Mouse (Mus musculus) heart, embryonic 10.5 days (tissue): Measurements from ENCODE around the gene H2afy. TPM values are rescaled to one million over a fixed set of nuclear protein-coding genes. Genes with fewer than 3 reads are reported as not detected.

ENCODE experiments used
- DNase-seq: peaks from one replicate; pipeline ENCODE4 v3.0.0-alpha.2; 2017; ENCODE audit warnings: low spot score
- H3K27ac ChIP-seq: fragments of 300-500 bp; sonication (generic); 2 replicates; pipeline ENCODE4 v1.5.1; 2016; ENCODE audit warnings: mild to moderate bottlenecking
- H3K27me3 ChIP-seq: fragments of 300-500 bp; sonication (generic); 2 replicates; pipeline ENCODE4 v1.6.1; 2016; ENCODE audit warnings: mild to moderate bottlenecking; ENCODE audit not compliant: poor library complexity, insufficient read depth, severe bottlenecking
- H3K36me3 ChIP-seq: fragments of 300-500 bp; sonication (generic); 2 replicates; pipeline ENCODE4 v1.6.1; 2016; ENCODE audit warnings: mild to moderate bottlenecking, moderate library complexity
- H3K4me1 ChIP-seq: fragments of 300-500 bp; sonication (generic); 2 replicates; pipeline ENCODE4 v1.6.1; 2016; ENCODE audit warnings: mild to moderate bottlenecking
- H3K4me3 ChIP-seq: fragments of 300-500 bp; sonication (generic); 2 replicates; pipeline ENCODE4 v1.5.1; 2016; ENCODE audit warnings: mild to moderate bottlenecking, moderate library complexity
- H3K9me3 ChIP-seq: fragments of 300-500 bp; sonication (generic); 2 replicates; pipeline ENCODE4 v1.6.1; 2016; ENCODE audit warnings: mild to moderate bottlenecking, moderate library complexity
- WGBS: fragments of 180-500 bp; shearing (Covaris S2); methylation state at CpG from one replicate; pipeline ENCODE4 v1.1.7; 2016; 5-methylcytosine and 5-hydroxymethylcytosine counted together
- polyA plus RNA-seq: library from polyadenylated mRNA; unstranded; fragments of >200 nt; fragmentation: Nextera tagmentation; extraction: Ambion mirVana; gene quantifications from 2 replicates; pipeline ENCODE4 v1.2.1, GENCODE M21; 2016

Gene H2afy
- polyA plus RNA-seq, 1 experiment from 2014 or later = 287 TPM

- H3K27ac ChIP-seq = no peak overlapping the region
- DNase-seq = no peak
- WGBS = 51% methylated on average over 4 of the region's 4 CpGs
- peaks cover 43% of the 10 kb centered on the region for H3K4me1 ChIP-seq
- H3K36me3 ChIP-seq = peaks cover 60% of the 10 kb centered on the region
- no peak overlapping the region for H3K4me3 ChIP-seq
- no peaks in the 10 kb centered on the region for H3K9me3 ChIP-seq
- H3K27me3 ChIP-seq = no peaks in the 10 kb centered on the region
Measured at GRCm38 (mm10) chr13:56072268-56072607, 63.9 kb downstream of the H2afy start.

GRCm38 (mm10) chr13:56071586-56072267 is 64.4 kb downstream of the H2afy start:
- no peak for DNase-seq
- WGBS = 78% methylated on average over 16 of the region's 16 CpGs
- Histone ChIP-seq H3K4me3 (no peak overlapping the region), H3K27me3 (no peaks in the 10 kb centered on the region), H3K4me1 (peaks cover 43% of the 10 kb centered on the region), H3K9me3 (no peaks in the 10 kb centered on the region), H3K36me3 (peaks cover 55% of the 10 kb centered on the region), H3K27ac (no peak overlapping the region)

GRCm38 (mm10) chr13:56069643-56070042 is 66.5 kb downstream of the H2afy start:
- H3K27me3 ChIP-seq = peaks cover 3% of the 10 kb centered on the region; the same call in 1 of the 2 replicates
- WGBS = 87% methylated on average over 6 of the region's 6 CpGs

GRCm38 (mm10) chr13:56068517-56068916 is 67.6 kb downstream of the H2afy start:
- 78% methylated on average over 4 of the region's 4 CpGs for WGBS
- DNase-seq = no peak
- Histone ChIP-seq H3K27me3 (peaks cover 10% of the 10 kb centered on the region; the same call in 1 of the 2 replicates), H3K9me3 (no peaks in the 10 kb centered on the region), H3K36me3 (peaks cover 24% of the 10 kb centered on the region), H3K27ac (no peak overlapping the region), H3K4me1 (peaks cover 24% of the 10 kb centered on the region; the same call in 1 of the 2 replicates), H3K4me3 (no peak overlapping the region)

More at GRCm38 (mm10) chr13:56069643-56070042, 66.5 kb downstream of the H2afy start:
- H3K9me3 ChIP-seq = no peaks in the 10 kb centered on the region
- DNase-seq = no peak
- no peak overlapping the region for H3K27ac ChIP-seq
- H3K4me3 ChIP-seq = no peak overlapping the region
- peaks cover 34% of the 10 kb centered on the region for H3K36me3 ChIP-seq
- peaks cover 30% of the 10 kb centered on the region; the same call in 1 of the 2 replicates for H3K4me1 ChIP-seq

GRCm38 (mm10) chr13:56066904-56067303 is 69.3 kb downstream of the H2afy start:
- peaks cover 10% of the 10 kb centered on the region; the same call in 1 of the 2 replicates for H3K27me3 ChIP-seq
- H3K9me3 ChIP-seq = no peaks in the 10 kb centered on the region
- DNase-seq = no peak
- H3K4me3 ChIP-seq = no peak overlapping the region
- peaks cover 24% of the 10 kb centered on the region; the same call in 1 of the 2 replicates for H3K4me1 ChIP-seq
- H3K36me3 ChIP-seq = peaks cover 13% of the 10 kb centered on the region
- 88% methylated on average over 2 of the region's 2 CpGs for WGBS
- H3K27ac ChIP-seq = no peak overlapping the region

- Histone ChIP-seq H3K27me3 (peaks cover 10% of the 10 kb centered on the region; the same call in 1 of the 2 replicates), H3K36me3 (peaks cover 7% of the 10 kb centered on the region), H3K4me1 (peaks cover 24% of the 10 kb centered on the region; the same call in 1 of the 2 replicates), H3K27ac (no peak overlapping the region), H3K9me3 (no peaks in the 10 kb centered on the region), H3K4me3 (no peak overlapping the region)
- DNase-seq = no peak
- 81% methylated on average over 21 of the region's 21 CpGs for WGBS
Measured at GRCm38 (mm10) chr13:56066152-56066551, 70.0 kb downstream of the H2afy start.

GRCm38 (mm10) chr13:56057761-56058160 is 78.4 kb downstream of the H2afy start:
- no peak overlapping the region for H3K27ac ChIP-seq
- H3K27me3 ChIP-seq = peaks cover 12% of the 10 kb centered on the region; the same call in 1 of the 2 replicates
- 87% methylated on average over 8 of the region's 8 CpGs for WGBS

GRCm38 (mm10) chr13:56055720-56056119 is 80.4 kb downstream of the H2afy start:
- no peaks in the 10 kb centered on the region for H3K36me3 ChIP-seq
- H3K9me3 ChIP-seq = no peaks in the 10 kb centered on the region
- H3K4me1 ChIP-seq = peaks cover 11% of the 10 kb centered on the region
- H3K27ac ChIP-seq = no peak overlapping the region
- 83% methylated on average over 5 of the region's 5 CpGs for WGBS
- H3K4me3 ChIP-seq = no peak overlapping the region
- no peak for DNase-seq
- peaks cover 12% of the 10 kb centered on the region; the same call in 1 of the 2 replicates for H3K27me3 ChIP-seq

More at GRCm38 (mm10) chr13:56057761-56058160, 78.4 kb downstream of the H2afy start:
- peaks cover 8% of the 10 kb centered on the region for H3K4me1 ChIP-seq
- no peak for DNase-seq
- no peaks in the 10 kb centered on the region for H3K36me3 ChIP-seq
- no peak overlapping the region for H3K4me3 ChIP-seq
- no peaks in the 10 kb centered on the region for H3K9me3 ChIP-seq

GRCm38 (mm10) chr13:56054089-56054488 is 82.1 kb downstream of the H2afy start:
- peaks cover 12% of the 10 kb centered on the region; the same call in 1 of the 2 replicates for H3K27me3 ChIP-seq
- H3K9me3 ChIP-seq = no peaks in the 10 kb centered on the region
- WGBS = 69% methylated on average over 6 of the region's 6 CpGs
- DNase-seq = no peak
- peaks cover 11% of the 10 kb centered on the region for H3K4me1 ChIP-seq
- H3K36me3 ChIP-seq = no peaks in the 10 kb centered on the region
- H3K27ac ChIP-seq = no peak overlapping the region
- H3K4me3 ChIP-seq = no peak overlapping the region

GRCm38 (mm10) chr13:56052781-56053180 is 83.4 kb downstream of the H2afy start:
- WGBS = 16% methylated on average over 10 of the region's 10 CpGs
- Histone ChIP-seq H3K4me3 (no peak overlapping the region), H3K27ac (no peak overlapping the region), H3K9me3 (no peaks in the 10 kb centered on the region), H3K36me3 (no peaks in the 10 kb centered on the region), H3K27me3 (peaks cover 12% of the 10 kb centered on the region; the same call in 1 of the 2 replicates), H3K4me1 (peaks cover 11% of the 10 kb centered on the region)
- DNase-seq = no peak

GRCm38 (mm10) chr13:56050246-56050645 is 85.9 kb downstream of the H2afy start:
- Histone ChIP-seq H3K4me1 (peaks cover 11% of the 10 kb centered on the region), H3K36me3 (no peaks in the 10 kb centered on the region), H3K27me3 (peaks cover 9% of the 10 kb centered on the region; the same call in 1 of the 2 replicates), H3K4me3 (no peak overlapping the region), H3K27ac (no peak overlapping the region), H3K9me3 (no peaks in the 10 kb centered on the region)
- 74% methylated on average over 6 of the region's 6 CpGs for WGBS
- no peak for DNase-seq

- WGBS = 88% methylated on average over 3 of the region's 3 CpGs
- Histone ChIP-seq H3K4me3 (no peak overlapping the region), H3K9me3 (no peaks in the 10 kb centered on the region), H3K27me3 (no peaks in the 10 kb centered on the region), H3K4me1 (peaks cover 7% of the 10 kb centered on the region), H3K27ac (no peak overlapping the region), H3K36me3 (no peaks in the 10 kb centered on the region)
- DNase-seq = no peak
Measured at GRCm38 (mm10) chr13:56042221-56042620, 93.9 kb downstream of the H2afy start.

- H3K27ac ChIP-seq = no peak overlapping the region
- no peaks in the 10 kb centered on the region for H3K27me3 ChIP-seq
- no peak for DNase-seq
- H3K9me3 ChIP-seq = no peaks in the 10 kb centered on the region
- no peak overlapping the region for H3K4me3 ChIP-seq
- H3K4me1 ChIP-seq = peaks cover 14% of the 10 kb centered on the region
- no peaks in the 10 kb centered on the region for H3K36me3 ChIP-seq
- 82% methylated on average over 3 of the region's 3 CpGs for WGBS
Measured at GRCm38 (mm10) chr13:56040621-56041020, 95.5 kb downstream of the H2afy start.
